Mouse (Mus musculus): ENCODE data around the gene Ccdc134. TPM values are rescaled to one million over a fixed set of nuclear protein-coding genes. Genes with fewer than 3 reads are reported as not detected.
"Not testable (repeated sequence)": the region's sequence is repeated elsewhere in the genome, so short reads cannot be mapped to it uniquely, and the experiment has no call there.

The Ccdc134 gene
- 10 to 100 TPM; 11.1 to 12.6 TPM for total RNA-seq (2021)
- long read RNA-seq, experiment 1, full-length matches to known transcripts = 9 of 15 reads
- long read RNA-seq, experiment 1, partial matches to known transcripts = 3 of 15 reads
- long read RNA-seq, experiment 1, other reads (novel, unspliced or antisense) = 3 of 15 reads
- long read RNA-seq, experiment 2, transcript Ccdc134-201 (7 exons, 2,046 nt) = major isoform, 5 of 6 reads
- long read RNA-seq, experiment 2, partial matches to known transcripts = 0 of 6 reads
- long read RNA-seq, experiment 2, other reads (novel, unspliced or antisense) = 1 of 6 reads

GRCm38 (mm10) chr15:82127426-82128374, at the start of gene Ccdc134:
TSS of gene Ccdc134 (plus strand) at chr15:82127922.
- peak; percentile 97 for DNase-seq (ENCODE audit: low spot score in 2 of 2)

GRCm38 (mm10) chr15:82079883-82080282, 47.8 kb upstream of the Ccdc134 start:
- no peak for DNase-seq (ENCODE audit: low spot score in 2 of 2)

GRCm38 (mm10) chr15:82081161-82081560, 46.6 kb upstream of the Ccdc134 start:
- peak; percentile 73 to 85 for DNase-seq (ENCODE audit: low spot score in 2 of 2)

GRCm38 (mm10) chr15:82085606-82086005, 42.1 kb upstream of the Ccdc134 start:
- peak; percentile 59 to 65 for DNase-seq (ENCODE audit: low spot score in 2 of 2)

- peak; percentile 48 to 69 for DNase-seq (ENCODE audit: low spot score in 2 of 2)
These were observed 41.6 kb upstream of the Ccdc134 start for GRCm38 (mm10) chr15:82086131-82086530.

- peak; percentile 46 to 50 for DNase-seq (ENCODE audit: low spot score in 2 of 2)
These were observed 40.5 kb upstream of the Ccdc134 start for GRCm38 (mm10) chr15:82087266-82087665.

- DNase-seq (ENCODE audit: low spot score in 2 of 2) = peak in 1 of 2 experiments; percentile 32
These were observed 36.7 kb upstream of the Ccdc134 start for GRCm38 (mm10) chr15:82091061-82091460.

- peak; percentile 62 to 66 for DNase-seq (ENCODE audit: low spot score in 2 of 2)
These were observed 20.7 kb upstream of the Ccdc134 start for GRCm38 (mm10) chr15:82106953-82107555.

GRCm38 (mm10) chr15:82120544-82120943, 7.2 kb upstream of the Ccdc134 start:
- no peak for DNase-seq (ENCODE audit: low spot score in 2 of 2)

- DNase-seq (ENCODE audit: low spot score in 2 of 2) = not testable (repeated sequence)
These were observed 1.0 kb upstream of the Ccdc134 start for GRCm38 (mm10) chr15:82126690-82127089.

- no peak for DNase-seq (ENCODE audit: low spot score in 2 of 2)
These were observed 676 bp downstream of the Ccdc134 start for GRCm38 (mm10) chr15:82128398-82128797.

GRCm38 (mm10) chr15:82130599-82130998, 2.9 kb downstream of the Ccdc134 start:
- DNase-seq (ENCODE audit: low spot score in 2 of 2) = no peak

- DNase-seq (ENCODE audit: low spot score in 2 of 2) = peak in 1 of 2 experiments; percentile 53
These were observed 7.7 kb downstream of the Ccdc134 start for GRCm38 (mm10) chr15:82135372-82135771.

GRCm38 (mm10) chr15:82138565-82138964, 10.8 kb downstream of the Ccdc134 start:
- DNase-seq (ENCODE audit: low spot score in 2 of 2) = peak; percentile 61 to 66

- DNase-seq (ENCODE audit: low spot score in 2 of 2) = no peak
These were observed 11.5 kb downstream of the Ccdc134 start for GRCm38 (mm10) chr15:82139196-82139595.

- DNase-seq (ENCODE audit: low spot score in 2 of 2) = no peak
These were observed 12.6 kb downstream of the Ccdc134 start for GRCm38 (mm10) chr15:82140355-82140754.

GRCm38 (mm10) chr15:82144157-82144556, 16.4 kb downstream of the Ccdc134 start:
- DNase-seq (ENCODE audit: low spot score in 2 of 2) = no peak

- DNase-seq (ENCODE audit: low spot score in 2 of 2) = no peak
These were observed 17.7 kb downstream of the Ccdc134 start for GRCm38 (mm10) chr15:82145408-82145807.

- DNase-seq (ENCODE audit: low spot score in 2 of 2) = no peak
These were observed 18.4 kb downstream of the Ccdc134 start for GRCm38 (mm10) chr15:82145851-82146769.
